Mouse (Mus musculus) MEL (cell line): ENCODE data around the gene Gm11084. TPM values are rescaled to one million over a fixed set of nuclear protein-coding genes. Genes with fewer than 3 reads are reported as not detected.
"Not testable (repeated sequence)": the region's sequence is repeated elsewhere in the genome, so short reads cannot be mapped to it uniquely, and the experiment has no call there.

Experiments used
- DNase-seq: peaks from one replicate; pipeline ENCODE4 v3.0.0; 2011; ENCODE audit warnings: low read depth, low spot score
- H3K27ac ChIP-seq: 2 replicates; pipeline ENCODE4 v1.5.1; 2012; ENCODE audit warnings: low read depth, mild to moderate bottlenecking, control low read depth, low read length, moderate library complexity; ENCODE audit not compliant: control insufficient read depth
- H3K27me3 ChIP-seq, 2 experiments: fragments of 150-350 bp in 1 of 2; sonication (generic) in 1 of 2; 2 replicates each; pipeline ENCODE4 v1.6.1; 2012; ENCODE audit warnings: low read length in 2 of 2, mild to moderate bottlenecking in 2 of 2, improper control_type of control experiment in 1 of 2, moderate library complexity in 1 of 2; ENCODE audit not compliant: insufficient read depth in 2 of 2, control insufficient read depth in 1 of 2
- H3K36me3 ChIP-seq, 2 experiments: 2 replicates each; pipeline ENCODE4 v1.6.1; 2012 to 2014; ENCODE audit warnings: low read length in 2 of 2, improper control_type of control experiment in 1 of 2, inconsistent platforms in 1 of 2, mild to moderate bottlenecking in 1 of 2; ENCODE audit not compliant: insufficient read depth in 2 of 2, control insufficient read depth in 1 of 2
- H3K4me1 ChIP-seq, 2 experiments: fragments of 150-350 bp in 1 of 2; sonication (generic) in 1 of 2; 2 replicates each; pipeline ENCODE4 v1.6.1; 2012; ENCODE audit warnings: low read length in 2 of 2, improper control_type of control experiment in 1 of 2, mild to moderate bottlenecking in 1 of 2; ENCODE audit not compliant: insufficient read depth in 2 of 2, control insufficient read depth in 1 of 2
- H3K4me3 ChIP-seq, 2 experiments: fragments of 150-350 bp in 1 of 2; sonication (generic) in 1 of 2; 2 replicates each; pipeline ENCODE4 v1.5.1; 2012; ENCODE audit warnings: low read depth in 2 of 2, low read length in 2 of 2, mild to moderate bottlenecking in 2 of 2, moderate library complexity in 2 of 2, control low read depth in 1 of 2, improper control_type of control experiment in 1 of 2; ENCODE audit not compliant: control insufficient read depth in 1 of 2, insufficient read depth in 1 of 2
- H3K79me2 ChIP-seq: 2 replicates; pipeline ENCODE4 v1.6.1; 2012; ENCODE audit warnings: mild to moderate bottlenecking, low read length, moderate library complexity; ENCODE audit not compliant: control insufficient read depth, poor library complexity, insufficient read depth
- H3K9ac ChIP-seq: 2 replicates; pipeline ENCODE4 v1.6.1; 2012; ENCODE audit warnings: low read depth, mild to moderate bottlenecking, control low read depth, low read length, moderate library complexity; ENCODE audit not compliant: control insufficient read depth, poor library complexity, severe bottlenecking
- H3K9me3 ChIP-seq: fragments of 150-350 bp; sonication (generic); replicated peaks from 2 replicates; pipeline ENCODE4 v1.6.1; 2012; ENCODE audit warnings: mild to moderate bottlenecking, low read length, improper control_type of control experiment, moderate library complexity; ENCODE audit not compliant: insufficient read depth
- CHD1 ChIP-seq: IDR thresholded peaks from 2 replicates; pipeline ENCODE4 v1.6.1; 2012; ENCODE audit warnings: low read depth, mild to moderate bottlenecking, inconsistent platforms, low read length, improper control_type of control experiment
- CTCF ChIP-seq, 3 experiments: IDR thresholded peaks in 2 of 3; conservative IDR thresholded peaks in 1 of 3; 2 replicates each; pipeline ENCODE4 v1.5.1; 2011 to 2012; ENCODE audit warnings: low read length in 3 of 3, low read depth in 2 of 3, mild to moderate bottlenecking in 2 of 3, improper control_type of control experiment in 1 of 3, inconsistent platforms in 1 of 3, mixed read lengths in 1 of 3, moderate library complexity in 1 of 3; ENCODE audit not compliant: control insufficient read depth in 1 of 3, insufficient read depth in 1 of 3, poor library complexity in 1 of 3, severe bottlenecking in 1 of 3
- ELF1 ChIP-seq: IDR thresholded peaks from 2 replicates; pipeline ENCODE4 v1.6.1; 2014; ENCODE audit warnings: low read depth, mild to moderate bottlenecking, inconsistent platforms, low read length, improper control_type of control experiment, moderate library complexity
- EP300 ChIP-seq, 2 experiments: IDR thresholded peaks; 2 replicates each; pipeline ENCODE4 v1.6.1; 2011; ENCODE audit warnings: improper control_type of control experiment in 2 of 2, low read length in 2 of 2, low read depth in 1 of 2, mild to moderate bottlenecking in 1 of 2
- ETS1 ChIP-seq: IDR thresholded peaks from 2 replicates; pipeline ENCODE4 v1.6.1; 2012; ENCODE audit warnings: low read depth, mild to moderate bottlenecking, inconsistent platforms, low read length, improper control_type of control experiment, moderate library complexity
- HCFC1 ChIP-seq: IDR thresholded peaks from 2 replicates; pipeline ENCODE4 v1.6.1; 2012; ENCODE audit warnings: low read depth, mild to moderate bottlenecking, inconsistent platforms, low read length, improper control_type of control experiment, moderate library complexity
- MAX ChIP-seq: IDR thresholded peaks from 2 replicates; pipeline ENCODE4 v1.6.1; 2011; ENCODE audit warnings: low read length, improper control_type of control experiment
- MAZ ChIP-seq: IDR thresholded peaks from 2 replicates; pipeline ENCODE4 v1.6.1; 2012; ENCODE audit warnings: low read depth, mild to moderate bottlenecking, inconsistent platforms, low read length, improper control_type of control experiment
- MYC ChIP-seq: IDR thresholded peaks from 2 replicates; pipeline ENCODE4 v1.6.1; 2011; ENCODE audit warnings: low read depth, mild to moderate bottlenecking, low read length, improper control_type of control experiment, moderate library complexity
- NELFE ChIP-seq: IDR thresholded peaks from 2 replicates; pipeline ENCODE4 v1.6.1; 2011; ENCODE audit warnings: low read depth, low read length, improper control_type of control experiment
- POLR2AphosphoS5 ChIP-seq: IDR thresholded peaks from 2 replicates; pipeline ENCODE4 v1.6.1; 2012; ENCODE audit warnings: low read depth, borderline replicate concordance, mild to moderate bottlenecking, inconsistent platforms, low read length, moderate library complexity, mixed read lengths
- SIN3A ChIP-seq: IDR thresholded peaks from 2 replicates; pipeline ENCODE4 v1.6.1; 2012; ENCODE audit warnings: low read length, improper control_type of control experiment, inconsistent platforms
- SMC3 ChIP-seq: IDR thresholded peaks from 2 replicates; pipeline ENCODE4 v1.6.1; 2011; ENCODE audit warnings: low read depth, low read length, improper control_type of control experiment
- TAL1 ChIP-seq: IDR thresholded peaks from 2 replicates; pipeline ENCODE4 v1.6.1; 2012; ENCODE audit warnings: mild to moderate bottlenecking, inconsistent platforms, low read length, moderate library complexity, mixed read lengths
- TCF12 ChIP-seq: IDR thresholded peaks from 2 replicates; pipeline ENCODE4 v1.6.1; 2014; ENCODE audit warnings: low read depth, mild to moderate bottlenecking, inconsistent platforms, low read length, improper control_type of control experiment, moderate library complexity
- ZMIZ1 ChIP-seq: IDR thresholded peaks from 2 replicates; pipeline ENCODE4 v1.6.1; 2012; ENCODE audit warnings: low read depth, mild to moderate bottlenecking, inconsistent platforms, low read length, improper control_type of control experiment, moderate library complexity
- polyA plus RNA-seq, 2 experiments: library from polyadenylated mRNA; stranded (reverse) in 1 of 2; unstranded in 1 of 2; fragments of >175 nt in 1 of 2; fragments of >200 nt in 1 of 2; gene quantifications; 2 replicates each; pipeline versions ENCODE4 v1.2.1 to v1.2.4; 2012; ENCODE audit warnings: low replicate concordance in 2 of 2, low read depth in 1 of 2; ENCODE audit not compliant: insufficient read length in 2 of 2, insufficient read depth in 1 of 2, missing spikeins in 1 of 2
- total RNA-seq: library from RNA; depleted of rRNA; stranded (reverse); fragments of 300-350 nt; gene quantifications from 2 replicates; pipeline ENCODE4 v1.2.3, GENCODE M21; 2012

Gm11084 gene
- total and polyA plus RNA-seq, 3 experiments, result not detected

GRCm38 (mm10) chr2:72992497-72992896, 6.0 kb upstream of the Gm11084 start:
- Histone ChIP-seq H3K27ac (no peak overlapping the region), H3K27me3 (no peaks in the 10 kb centered on the region), H3K9me3 (no peaks in the 10 kb centered on the region), H3K4me3 (no peak overlapping the region), H3K36me3 (peaks cover 0 to 6% of the 10 kb centered on the region in 2 experiments; a peak in 2 of 4 replicates), H3K4me1 (peaks cover 8 to 13% of the 10 kb centered on the region in 2 experiments), H3K9ac (no peak overlapping the region), H3K79me2 (no peaks in the 10 kb centered on the region)
- DNase-seq, result no peak
- TF ChIP-seq SMC3, result no peak

GRCm38 (mm10) chr2:72988945-72989344, 2.4 kb upstream of the Gm11084 start:
- not testable (repeated sequence) for H3K9me3 ChIP-seq, H3K79me2 ChIP-seq, H3K4me3 ChIP-seq, H3K27me3 ChIP-seq, H3K4me1 ChIP-seq, H3K9ac ChIP-seq, H3K36me3 ChIP-seq
- peak overlapping the region; percentile 55; the same call in 1 of the 2 replicates for H3K27ac ChIP-seq
- peak; percentile 46; the same call in 1 of the 2 replicates for TF ChIP-seq ETS1
- peak; percentile 43 for TF ChIP-seq TAL1
- TF ChIP-seq TCF12, result 0 out of 2 replicates have a peak, but pooled peaks have one; percentile 10
- peak; percentile 36 to 55; a peak in 2 of 4 replicates for TF ChIP-seq EP300 (IDR thresholded peaks at IDR 0.05; ENCODE audit: low read depth in 1 of 2, low read length in 2 of 2)
- DNase-seq, result peak; percentile 55

GRCm38 (mm10) chr2:72985516-72985915, 1.0 kb downstream of the Gm11084 start:
- peaks cover 6 to 9% of the 10 kb centered on the region in 2 experiments for H3K4me1 ChIP-seq
- H3K9me3 ChIP-seq, result no peaks in the 10 kb centered on the region
- H3K36me3 ChIP-seq, result peaks cover 0 to 19% of the 10 kb centered on the region in 2 experiments; a peak in 2 of 4 replicates
- no peaks in the 10 kb centered on the region for H3K27me3 ChIP-seq
- no peak overlapping the region for H3K27ac ChIP-seq
- no peak overlapping the region for H3K9ac ChIP-seq
- DNase-seq, result no peak
- peaks cover 6% of the 10 kb centered on the region for H3K79me2 ChIP-seq
- TF ChIP-seq ELF1 (no peak), TCF12 (no peak), MYC (no peak), CTCF (IDR thresholded peaks at IDR 0.05 in 2 of 3, conservative IDR thresholded peaks at IDR 0.05 in 1 of 3; ENCODE audit: control insufficient read depth in 1 of 3, insufficient read depth in 1 of 3, low read depth in 2 of 3, low read length in 3 of 3, poor library complexity in 1 of 3, severe bottlenecking in 1 of 3) (no peak), ZMIZ1 (no peak), MAZ (no peak), SIN3A (no peak), HCFC1 (no peak), CHD1 (no peak), NELFE (no peak), MAX (no peak), POLR2AphosphoS5 (no peak)
- TF ChIP-seq, all 39 proteins: peak for 0
- H3K4me3 ChIP-seq, result no peak overlapping the region
